Mouse (Mus musculus): ENCODE measurements at regions not wholly inside any gene's neighbourhood (a gene's known extent, or its start where the extent isn't known, plus 50 kb on each side); places are given as distances from the start of the nearest gene placed in this dataset.

- no peaks in the 10 kb centered on the region for H3K27me3 ChIP-seq (ENCODE audit: low read depth, poor library complexity, severe bottlenecking)
- H3K27ac ChIP-seq: no peak overlapping the region
- DNase-seq (ENCODE audit: low spot score): no peak
- no peaks in the 10 kb centered on the region for H3K36me3 ChIP-seq
- H3K9me3 ChIP-seq (replicated peaks): no peaks in the 10 kb centered on the region
- no peaks in the 10 kb centered on the region for H3K4me1 ChIP-seq
- H3K4me3 ChIP-seq: no peak overlapping the region
- WGBS: 90% methylated on average over 1 of the region's 1 CpGs
Observed at GRCm38 (mm10) chr10:72394367-72394766, 260.3 kb upstream of the Zwint start.

- DNase-seq (ENCODE audit: low spot score): no peak
- Histone ChIP-seq H3K9me3 (replicated peaks) (no peaks in the 10 kb centered on the region), H3K27ac (no peak overlapping the region), H3K4me1 (no peaks in the 10 kb centered on the region), H3K36me3 (no peaks in the 10 kb centered on the region), H3K27me3 (ENCODE audit: low read depth, poor library complexity, severe bottlenecking) (no peaks in the 10 kb centered on the region), H3K4me3 (no peak overlapping the region)
- WGBS: 75% methylated on average over 4 of the region's 4 CpGs
Observed at GRCm38 (mm10) chr10:72403290-72403689, 251.4 kb upstream of the Zwint start.

GRCm38 (mm10) chr10:72410305-72410704 lies 244.3 kb upstream of the Zwint start:
- no peak for DNase-seq (ENCODE audit: low spot score)
- H3K27me3 ChIP-seq (ENCODE audit: low read depth, poor library complexity, severe bottlenecking): no peaks in the 10 kb centered on the region

GRCm38 (mm10) chr10:72411670-72412069 lies 243.0 kb upstream of the Zwint start:
- Histone ChIP-seq H3K9me3 (replicated peaks) (no peaks in the 10 kb centered on the region), H3K4me1 (no peaks in the 10 kb centered on the region), H3K27ac (no peak overlapping the region), H3K4me3 (no peak overlapping the region), H3K27me3 (ENCODE audit: low read depth, poor library complexity, severe bottlenecking) (no peaks in the 10 kb centered on the region), H3K36me3 (no peaks in the 10 kb centered on the region)
- no peak for DNase-seq (ENCODE audit: low spot score)
- 80% methylated on average over 6 of the region's 6 CpGs for WGBS

More at GRCm38 (mm10) chr10:72410305-72410704, 244.3 kb upstream of the Zwint start:
- H3K27ac ChIP-seq: no peak overlapping the region
- H3K4me3 ChIP-seq: no peak overlapping the region
- H3K36me3 ChIP-seq: no peaks in the 10 kb centered on the region
- no peaks in the 10 kb centered on the region for H3K9me3 ChIP-seq (replicated peaks)
- 85% methylated on average over 3 of the region's 3 CpGs for WGBS
- H3K4me1 ChIP-seq: no peaks in the 10 kb centered on the region

GRCm38 (mm10) chr10:72454629-72455028 lies 200.0 kb upstream of the Zwint start:
- Histone ChIP-seq H3K9me3 (replicated peaks) (no peaks in the 10 kb centered on the region), H3K27ac (no peak overlapping the region), H3K4me1 (no peaks in the 10 kb centered on the region), H3K27me3 (ENCODE audit: low read depth, poor library complexity, severe bottlenecking) (no peaks in the 10 kb centered on the region), H3K4me3 (no peak overlapping the region), H3K36me3 (no peaks in the 10 kb centered on the region)
- DNase-seq (ENCODE audit: low spot score): no peak
- 93% methylated on average over 4 of the region's 4 CpGs for WGBS

- Histone ChIP-seq H3K36me3 (no peaks in the 10 kb centered on the region), H3K27me3 (ENCODE audit: low read depth, poor library complexity, severe bottlenecking) (no peaks in the 10 kb centered on the region), H3K4me3 (no peak overlapping the region), H3K27ac (no peak overlapping the region), H3K9me3 (replicated peaks) (no peaks in the 10 kb centered on the region), H3K4me1 (no peaks in the 10 kb centered on the region)
- 86% methylated on average over 3 of the region's 3 CpGs for WGBS
- DNase-seq (ENCODE audit: low spot score): no peak
Observed at GRCm38 (mm10) chr10:72484315-72484714, 170.3 kb upstream of the Zwint start.

- no peak for DNase-seq (ENCODE audit: low spot score)
- no peak overlapping the region for H3K27ac ChIP-seq
- H3K4me1 ChIP-seq: no peaks in the 10 kb centered on the region
- no peaks in the 10 kb centered on the region for H3K27me3 ChIP-seq (ENCODE audit: low read depth, poor library complexity, severe bottlenecking)
- H3K36me3 ChIP-seq: no peaks in the 10 kb centered on the region
- 82% methylated on average over 3 of the region's 3 CpGs for WGBS
- H3K4me3 ChIP-seq: no peak overlapping the region
- H3K9me3 ChIP-seq (replicated peaks): no peaks in the 10 kb centered on the region
Observed at GRCm38 (mm10) chr10:72532431-72532830, 122.2 kb upstream of the Zwint start.

GRCm38 (mm10) chr10:72533427-72533826 lies 121.2 kb upstream of the Zwint start:
- no peak overlapping the region for H3K4me3 ChIP-seq

GRCm38 (mm10) chr10:72533859-72534258 lies 120.8 kb upstream of the Zwint start:
- Histone ChIP-seq H3K9me3 (replicated peaks) (no peaks in the 10 kb centered on the region), H3K4me3 (no peak overlapping the region), H3K27me3 (ENCODE audit: low read depth, poor library complexity, severe bottlenecking) (no peaks in the 10 kb centered on the region), H3K36me3 (no peaks in the 10 kb centered on the region), H3K27ac (no peak overlapping the region), H3K4me1 (no peaks in the 10 kb centered on the region)
- no peak for DNase-seq (ENCODE audit: low spot score)
- WGBS: 91% methylated on average over 4 of the region's 4 CpGs

More at GRCm38 (mm10) chr10:72533427-72533826, 121.2 kb upstream of the Zwint start:
- H3K36me3 ChIP-seq: no peaks in the 10 kb centered on the region
- no peak overlapping the region for H3K27ac ChIP-seq
- 92% methylated on average over 3 of the region's 3 CpGs for WGBS
- no peaks in the 10 kb centered on the region for H3K4me1 ChIP-seq
- H3K9me3 ChIP-seq (replicated peaks): no peaks in the 10 kb centered on the region
- DNase-seq (ENCODE audit: low spot score): no peak
- no peaks in the 10 kb centered on the region for H3K27me3 ChIP-seq (ENCODE audit: low read depth, poor library complexity, severe bottlenecking)

GRCm38 (mm10) chr10:72549564-72549963 lies 105.1 kb upstream of the Zwint start:
- 95% methylated on average over 1 of the region's 1 CpGs for WGBS
- Histone ChIP-seq H3K27me3 (ENCODE audit: low read depth, poor library complexity, severe bottlenecking) (no peaks in the 10 kb centered on the region), H3K9me3 (replicated peaks) (no peaks in the 10 kb centered on the region), H3K4me3 (no peak overlapping the region), H3K36me3 (no peaks in the 10 kb centered on the region), H3K4me1 (no peaks in the 10 kb centered on the region), H3K27ac (no peak overlapping the region)
- DNase-seq (ENCODE audit: low spot score): no peak

- Histone ChIP-seq H3K27me3 (ENCODE audit: low read depth, poor library complexity, severe bottlenecking) (no peaks in the 10 kb centered on the region), H3K36me3 (no peaks in the 10 kb centered on the region), H3K4me1 (no peaks in the 10 kb centered on the region), H3K27ac (no peak overlapping the region), H3K4me3 (no peak overlapping the region), H3K9me3 (replicated peaks) (no peaks in the 10 kb centered on the region)
- WGBS: 78% methylated on average over 7 of the region's 7 CpGs
- DNase-seq (ENCODE audit: low spot score): no peak
Observed at GRCm38 (mm10) chr10:72551561-72551960, 103.1 kb upstream of the Zwint start.

GRCm38 (mm10) chr10:72573991-72574652 lies 80.5 kb upstream of the Zwint start:
- Histone ChIP-seq H3K27me3 (ENCODE audit: low read depth, poor library complexity, severe bottlenecking) (no peaks in the 10 kb centered on the region), H3K9me3 (replicated peaks) (no peaks in the 10 kb centered on the region), H3K4me3 (no peak overlapping the region), H3K36me3 (no peaks in the 10 kb centered on the region), H3K4me1 (0 out of 2 replicates have a peak, but pooled peaks cover 3% of the 10 kb centered on the region), H3K27ac (no peak overlapping the region)
- 81% methylated on average over 9 of the region's 9 CpGs for WGBS
- DNase-seq (ENCODE audit: low spot score): no peak

GRCm38 (mm10) chr10:72577713-72578112 lies 76.9 kb upstream of the Zwint start:
- H3K27me3 ChIP-seq (ENCODE audit: low read depth, poor library complexity, severe bottlenecking): no peaks in the 10 kb centered on the region
- H3K4me1 ChIP-seq: 0 out of 2 replicates have a peak, but pooled peaks cover 3% of the 10 kb centered on the region
- H3K4me3 ChIP-seq: no peak overlapping the region
- no peaks in the 10 kb centered on the region for H3K9me3 ChIP-seq (replicated peaks)
- no peaks in the 10 kb centered on the region for H3K36me3 ChIP-seq
- WGBS: 87% methylated on average over 3 of the region's 3 CpGs
- no peak for DNase-seq (ENCODE audit: low spot score)
- H3K27ac ChIP-seq: no peak overlapping the region

- no peaks in the 10 kb centered on the region for H3K27me3 ChIP-seq (ENCODE audit: low read depth, poor library complexity, severe bottlenecking)
- no peak overlapping the region for H3K27ac ChIP-seq
- H3K36me3 ChIP-seq: no peaks in the 10 kb centered on the region
- H3K4me3 ChIP-seq: no peak overlapping the region
- 62% methylated on average over 7 of the region's 7 CpGs for WGBS
- no peaks in the 10 kb centered on the region for H3K9me3 ChIP-seq (replicated peaks)
- no peak for DNase-seq (ENCODE audit: low spot score)
- H3K4me1 ChIP-seq: 0 out of 2 replicates have a peak, but pooled peaks cover 3% of the 10 kb centered on the region
Observed at GRCm38 (mm10) chr10:72578501-72578900, 76.1 kb upstream of the Zwint start.
